Mouse (Mus musculus) left cerebral cortex, adult 11 months (tissue): ENCODE data around the gene Ube4a.

Source experiments
- DNase-seq: peaks from one replicate; pipeline ENCODE4 v3.0.0; 2022; ENCODE audit warnings: low spot score

Ube4a gene

GRCm38 (mm10) chr9:44965126-44965832 lies at the start of gene Ube4a:
Ube4a (minus strand) TSS chr9:44965600.
- peak; percentile 97 for DNase-seq

- DNase-seq: no peak
These were observed 49.5 kb upstream of the Ube4a start for GRCm38 (mm10) chr9:45014879-45015278.

GRCm38 (mm10) chr9:45011291-45011690 lies 45.9 kb upstream of the Ube4a start:
- no peak for DNase-seq

GRCm38 (mm10) chr9:45010461-45010860 lies 45.1 kb upstream of the Ube4a start:
- DNase-seq: no peak

GRCm38 (mm10) chr9:45009180-45010078 lies 44.0 kb upstream of the Ube4a start, which contains the start of gene Cd3e:
Cd3e (minus strand) TSS chr9:45009627.
- DNase-seq: no peak

GRCm38 (mm10) chr9:45008342-45008741 lies 42.9 kb upstream of the Ube4a start:
- DNase-seq: no peak

- no peak for DNase-seq
These were observed 42.0 kb upstream of the Ube4a start for GRCm38 (mm10) chr9:45007404-45007803.

GRCm38 (mm10) chr9:45000249-45000648 lies 34.8 kb upstream of the Ube4a start:
- no peak for DNase-seq

GRCm38 (mm10) chr9:44999776-45000175 lies 34.4 kb upstream of the Ube4a start:
- DNase-seq: no peak

- DNase-seq: no peak
These were observed 33.8 kb upstream of the Ube4a start for GRCm38 (mm10) chr9:44999171-44999570.

GRCm38 (mm10) chr9:44998138-44998537 lies 32.7 kb upstream of the Ube4a start:
- no peak for DNase-seq

GRCm38 (mm10) chr9:44996590-44996989 lies 31.2 kb upstream of the Ube4a start:
- DNase-seq: no peak

GRCm38 (mm10) chr9:44994962-44995361 lies 29.6 kb upstream of the Ube4a start:
- no peak for DNase-seq

GRCm38 (mm10) chr9:44993268-44993667 lies 27.9 kb upstream of the Ube4a start:
- DNase-seq: no peak

GRCm38 (mm10) chr9:44992271-44992670 lies 26.9 kb upstream of the Ube4a start:
- no peak for DNase-seq

- DNase-seq: no peak
These were observed 26.4 kb upstream of the Ube4a start for GRCm38 (mm10) chr9:44991821-44992220.

GRCm38 (mm10) chr9:44986976-44987375 lies 21.6 kb upstream of the Ube4a start:
- no peak for DNase-seq

GRCm38 (mm10) chr9:44986242-44986781 lies 20.9 kb upstream of the Ube4a start:
- DNase-seq: no peak

- no peak for DNase-seq
These were observed 20.3 kb upstream of the Ube4a start for GRCm38 (mm10) chr9:44985721-44986161.

GRCm38 (mm10) chr9:44983001-44983400 lies 17.6 kb upstream of the Ube4a start:
- no peak for DNase-seq

- no peak for DNase-seq
These were observed 17.1 kb upstream of the Ube4a start for GRCm38 (mm10) chr9:44982531-44982930.

GRCm38 (mm10) chr9:44982081-44982480 lies 16.7 kb upstream of the Ube4a start:
- DNase-seq: no peak

- no peak for DNase-seq
These were observed 16.3 kb upstream of the Ube4a start, which contains the start of gene Cd3d for GRCm38 (mm10) chr9:44981676-44982075. Cd3d (plus strand) TSS chr9:44981786.
